In genomic region chr13:60696323-60696722, GRCm38 (mm10) we compare ENCODE assay signal across 21 mouse cellular contexts.
A peak's percentile ranks its signal among the peaks of the same experiment; 100 is the strongest.
DNase-seq lines count a peak whose midpoint lies in the region; ATAC-seq and TF ChIP-seq lines count a peak whose summit lies in the region.
"Had no signal": no experiment of that assay in that cellular context is flagged by ENCODE, and none has a peak within 500 bp of the region (broad histone marks: within the 10 kb centered on the region; RNA-seq: fewer than 3 reads in every experiment).

No protein-coding gene starts in this region.

- H3K27me3 ChIP-seq in forebrain, embryonic 13.5 days: no peaks in the 10 kb centered on the region
- H3K27me3 ChIP-seq in forebrain, embryonic 11.5 days (ENCODE audit: control insufficient read depth, insufficient read depth, low read length): no peaks in the 10 kb centered on the region
- no peaks in the 10 kb centered on the region for H3K27me3 ChIP-seq in stomach, embryonic 15.5 days (replicated peaks)
- H3K27me3 ChIP-seq in stomach, postnatal 0 days (ENCODE audit: control insufficient read depth, insufficient read depth, low read length): no peaks in the 10 kb centered on the region
- H3K27me3 ChIP-seq: CH12.LX; heart, embryonic 15.5 days; limb, embryonic 13.5 days; lung, embryonic 15.5 days had no signal

- H3K4me1 ChIP-seq in forebrain, embryonic 13.5 days: peaks cover 14% of the 10 kb centered on the region
- no peaks in the 10 kb centered on the region; the same call in 1 of the 2 replicates for H3K4me1 ChIP-seq in forebrain, embryonic 11.5 days (replicated peaks; ENCODE audit: control insufficient read depth, insufficient read depth, low read length)
- no peaks in the 10 kb centered on the region for H3K4me1 ChIP-seq in stomach, embryonic 15.5 days
- H3K4me1 ChIP-seq in stomach, postnatal 0 days (replicated peaks; ENCODE audit: control insufficient read depth, insufficient read depth): no peaks in the 10 kb centered on the region

- H3K4me2 ChIP-seq in forebrain, embryonic 13.5 days: no peak overlapping the region
- H3K4me2 ChIP-seq in forebrain, embryonic 11.5 days (ENCODE audit: low read depth, low read length, severe bottlenecking): no peak overlapping the region
- H3K4me2 ChIP-seq in stomach, embryonic 15.5 days: no peak overlapping the region
- H3K4me2 ChIP-seq in stomach, postnatal 0 days (replicated peaks; ENCODE audit: low read depth): no peak overlapping the region
- H3K4me2 ChIP-seq: heart, embryonic 15.5 days; limb, embryonic 13.5 days; lung, embryonic 15.5 days had no signal

- 86% methylated on average over 14 of the region's 14 CpGs for WGBS in forebrain, embryonic 13.5 days
- 91% methylated on average over 14 of the region's 14 CpGs for WGBS in forebrain, embryonic 11.5 days
- WGBS in stomach, embryonic 15.5 days: 91% methylated on average over 14 of the region's 14 CpGs
- WGBS in stomach, postnatal 0 days: 89% methylated on average over 14 of the region's 14 CpGs

- H3K9ac ChIP-seq in forebrain, embryonic 13.5 days: peak overlapping the region; percentile 16; the same call in 1 of the 2 replicates
- H3K9ac ChIP-seq in forebrain, embryonic 11.5 days (ENCODE audit: low read length): no peak overlapping the region
- H3K9ac ChIP-seq in stomach, embryonic 15.5 days: no peak overlapping the region
- H3K9ac ChIP-seq in stomach, postnatal 0 days (ENCODE audit: low read length): no peak overlapping the region
- H3K9ac ChIP-seq: heart, embryonic 15.5 days; limb, embryonic 13.5 days; liver, embryonic 14.5 days; lung, embryonic 15.5 days had no signal

- no peak for DNase-seq in forebrain, embryonic 11.5 days (ENCODE audit: low spot score)
- DNase-seq in layer of hippocampus, adult 2 months (ENCODE audit: low spot score in 2 of 2): no peak
- no peak for DNase-seq in layer of hippocampus, adult 18-20 months (ENCODE audit: low spot score in 2 of 2)
- no peak for DNase-seq in stomach, postnatal 0 days (ENCODE audit: low spot score)
- no peak for DNase-seq in spleen, postnatal 14 days (ENCODE audit: low spot score in 2 of 2)
- DNase-seq: adrenal gland, postnatal 14 days; gastrocnemius, postnatal 10 days; heart, postnatal 4 days; kidney, postnatal 36 days; right cerebral cortex, postnatal 25 days; thymus, postnatal 14 days had no signal

- peaks cover 35% of the 10 kb centered on the region for H3K36me3 ChIP-seq in forebrain, embryonic 13.5 days (ENCODE audit: poor library complexity, severe bottlenecking)
- H3K36me3 ChIP-seq in forebrain, embryonic 11.5 days (ENCODE audit: control insufficient read depth, insufficient read depth, low read length): no peaks in the 10 kb centered on the region
- H3K36me3 ChIP-seq in stomach, embryonic 15.5 days: no peaks in the 10 kb centered on the region
- no peaks in the 10 kb centered on the region for H3K36me3 ChIP-seq in stomach, postnatal 0 days (ENCODE audit: control insufficient read depth, insufficient read depth, low read length)
- H3K36me3 ChIP-seq: heart, embryonic 15.5 days; lung, embryonic 15.5 days had no signal

- peak overlapping the region; percentile 73 for H3K27ac ChIP-seq in forebrain, embryonic 13.5 days
- H3K27ac ChIP-seq in forebrain, embryonic 11.5 days (ENCODE audit: low read depth, low read length): no peak overlapping the region
- H3K27ac ChIP-seq in layer of hippocampus, adult 2 months: peak overlapping the region; percentile 85
- 0 out of 2 replicates have a peak overlapping the region, but pooled peaks have one; percentile 21 for H3K27ac ChIP-seq in stomach, embryonic 15.5 days
- no peak overlapping the region for H3K27ac ChIP-seq in stomach, postnatal 0 days (replicated peaks)
- H3K27ac ChIP-seq: heart, embryonic 15.5 days; limb, embryonic 13.5 days; liver, embryonic 14.5 days; lung, embryonic 15.5 days; macrophage had no signal

- no peak for TF ChIP-seq EP300 in stomach, postnatal 0 days (optimal IDR thresholded peaks at IDR 0.05)

- 0 out of 2 replicates have a peak, but pooled peaks cover 3% of the 10 kb centered on the region for H3K9me3 ChIP-seq in forebrain, embryonic 13.5 days (replicated peaks)
- no peaks in the 10 kb centered on the region for H3K9me3 ChIP-seq in forebrain, embryonic 11.5 days (ENCODE audit: control insufficient read depth, low read length)
- H3K9me3 ChIP-seq in stomach, embryonic 15.5 days: no peaks in the 10 kb centered on the region
- no peaks in the 10 kb centered on the region for H3K9me3 ChIP-seq in stomach, postnatal 0 days (ENCODE audit: control insufficient read depth, low read length)
- H3K9me3 ChIP-seq: heart, embryonic 15.5 days; lung, embryonic 15.5 days had no signal

- ATAC-seq in forebrain, embryonic 13.5 days: peak; percentile 52; the same call in 1 of the 2 replicates
- no peak for ATAC-seq in forebrain, embryonic 11.5 days (replicated peaks; ENCODE audit: low FRiP score)
- no peak for ATAC-seq in stomach, embryonic 15.5 days (ENCODE audit: insufficient read depth, low FRiP score, low read depth)
- no peak for ATAC-seq in stomach, postnatal 0 days (ENCODE audit: low FRiP score, low TSS enrichment)
- ATAC-seq in megakaryocyte-erythroid progenitor cell, adult 5-6 weeks (replicated peaks; ENCODE audit: low FRiP score, low TSS enrichment, poor library complexity, severe bottlenecking): no peak
- ATAC-seq: intestine, embryonic 16.5 days had no signal

- no peak for TF ChIP-seq CTCF in layer of hippocampus, adult 2 months (conservative IDR thresholded peaks at IDR 0.05)
- TF ChIP-seq CTCF in stomach, postnatal 0 days (IDR thresholded peaks at IDR 0.05; ENCODE audit: low read depth): no peak

- H3K4me3 ChIP-seq in forebrain, embryonic 13.5 days: no peak overlapping the region
- no peak overlapping the region for H3K4me3 ChIP-seq in forebrain, embryonic 11.5 days (ENCODE audit: low read depth, low read length)
- H3K4me3 ChIP-seq in layer of hippocampus, adult 2 months: no peak overlapping the region
- H3K4me3 ChIP-seq in stomach, embryonic 15.5 days (replicated peaks): no peak overlapping the region
- no peak overlapping the region for H3K4me3 ChIP-seq in stomach, postnatal 0 days (ENCODE audit: low read depth, low read length)
- H3K4me3 ChIP-seq: heart, embryonic 15.5 days; limb, embryonic 13.5 days; lung, embryonic 15.5 days had no signal

Comparison
In these comparisons a context has a peak if more than half of its experiments do, and no peak if none do; other contexts are left out.
1. H3K27ac ChIP-seq: peak in forebrain, embryonic 13.5 days (single experiment), layer of hippocampus, adult 2 months (single experiment) and stomach, embryonic 15.5 days (single experiment); none in forebrain, embryonic 11.5 days (single experiment) and stomach, postnatal 0 days (single experiment).